Mouse (Mus musculus): ENCODE measurements at regions not wholly inside any gene's neighbourhood (a gene's known extent, or its start where the extent isn't known, plus 50 kb on each side); places are given as distances from the start of the nearest gene placed in this dataset.

GRCm38 (mm10) chr6:148719062-148719461 is 112.2 kb downstream of the Ipo8 start:
- no peak for DNase-seq (ENCODE audit: low spot score in 2 of 2)

GRCm38 (mm10) chr6:148710406-148710805 is 120.9 kb downstream of the Ipo8 start:
- DNase-seq (ENCODE audit: low spot score in 2 of 2) = peak in 1 of 2 experiments; percentile 4

GRCm38 (mm10) chr6:148708389-148708788 is 122.9 kb downstream of the Ipo8 start:
- DNase-seq (ENCODE audit: low spot score in 2 of 2) = no peak

GRCm38 (mm10) chr6:148705711-148706110 is 125.6 kb downstream of the Ipo8 start:
- DNase-seq (ENCODE audit: low spot score in 2 of 2) = peak in 1 of 2 experiments; percentile 20

GRCm38 (mm10) chr6:148693329-148693728 is 137.9 kb downstream of the Ipo8 start:
- no peak for DNase-seq (ENCODE audit: low spot score in 2 of 2)

GRCm38 (mm10) chr6:148687770-148688169 is 143.5 kb downstream of the Ipo8 start:
- peak; percentile 11 to 38 for DNase-seq (ENCODE audit: low spot score in 2 of 2)

GRCm38 (mm10) chr6:148660152-148660551 is 171.1 kb downstream of the Ipo8 start:
- DNase-seq (ENCODE audit: low spot score in 2 of 2) = no peak

GRCm38 (mm10) chr6:148653216-148653615 is 178.1 kb downstream of the Ipo8 start:
- no peak for DNase-seq (ENCODE audit: low spot score in 2 of 2)

- DNase-seq (ENCODE audit: low spot score in 2 of 2) = no peak
Observed at GRCm38 (mm10) chr6:148652434-148652833, 178.8 kb downstream of the Ipo8 start.

- DNase-seq (ENCODE audit: low spot score in 2 of 2) = no peak
Observed at GRCm38 (mm10) chr6:148647423-148648390, 183.6 kb downstream of the Ipo8 start.

- DNase-seq (ENCODE audit: low spot score in 2 of 2) = no peak
Observed at GRCm38 (mm10) chr6:148640595-148640994, 190.7 kb downstream of the Ipo8 start.

- no peak for DNase-seq (ENCODE audit: low spot score in 2 of 2)
Observed at GRCm38 (mm10) chr6:148634148-148634547, 190.0 kb upstream of the Tmtc1 start.

- DNase-seq (ENCODE audit: low spot score in 2 of 2) = no peak
Observed at GRCm38 (mm10) chr6:148627090-148627605, 183.0 kb upstream of the Tmtc1 start.

- no peak for DNase-seq (ENCODE audit: low spot score in 2 of 2)
Observed at GRCm38 (mm10) chr6:148623119-148623770, 179.1 kb upstream of the Tmtc1 start.

GRCm38 (mm10) chr6:148620034-148620433 is 175.8 kb upstream of the Tmtc1 start:
- no peak for DNase-seq (ENCODE audit: low spot score in 2 of 2)

GRCm38 (mm10) chr6:148615931-148616330 is 171.7 kb upstream of the Tmtc1 start:
- no peak for DNase-seq (ENCODE audit: low spot score in 2 of 2)

GRCm38 (mm10) chr6:148615442-148615841 is 171.3 kb upstream of the Tmtc1 start:
- DNase-seq (ENCODE audit: low spot score in 2 of 2) = no peak

- DNase-seq (ENCODE audit: low spot score in 2 of 2) = no peak
Observed at GRCm38 (mm10) chr6:148608881-148609280, 164.7 kb upstream of the Tmtc1 start.

- DNase-seq (ENCODE audit: low spot score in 2 of 2) = no peak
Observed at GRCm38 (mm10) chr6:148605226-148605625, 161.0 kb upstream of the Tmtc1 start.

- DNase-seq (ENCODE audit: low spot score in 2 of 2) = no peak
Observed at GRCm38 (mm10) chr6:148604790-148605189, 160.6 kb upstream of the Tmtc1 start.

GRCm38 (mm10) chr6:148603878-148604277 is 159.7 kb upstream of the Tmtc1 start:
- DNase-seq (ENCODE audit: low spot score in 2 of 2) = no peak

GRCm38 (mm10) chr6:148603460-148603859 is 159.3 kb upstream of the Tmtc1 start:
- DNase-seq (ENCODE audit: low spot score in 2 of 2) = peak in 1 of 2 experiments; percentile 5

- no peak for DNase-seq (ENCODE audit: low spot score in 2 of 2)
Observed at GRCm38 (mm10) chr6:148602894-148603293, 158.7 kb upstream of the Tmtc1 start.

Measured in spleen, postnatal 14 days (tissue).